Mouse (Mus musculus) bone marrow, adult 2 months (tissue): ENCODE measurements around the gene Btd. TPM values are rescaled to one million over a fixed set of nuclear protein-coding genes. Genes with fewer than 3 reads are reported as not detected.

Experiments
- H3K27ac ChIP-seq: fragments of 200-500 bp; 2 replicates; pipeline ENCODE4 v1.5.1; 2012; ENCODE audit warnings: low read depth, mild to moderate bottlenecking, control low read depth, inconsistent platforms, low read length; ENCODE audit not compliant: control insufficient read depth, poor library complexity, insufficient read depth
- H3K4me1 ChIP-seq: fragments of 200-500 bp; 2 replicates; pipeline ENCODE4 v1.6.1; 2011; ENCODE audit warnings: low read length; ENCODE audit not compliant: control insufficient read depth, insufficient read depth
- H3K4me3 ChIP-seq: fragments of 200-500 bp; replicated peaks from 2 replicates; pipeline ENCODE3; 2011; ENCODE audit warnings: mild to moderate bottlenecking, low read depth, low read length, control low read depth; ENCODE audit not compliant: control insufficient read depth
- CTCF ChIP-seq: fragments of 200-500 bp; IDR thresholded peaks from 2 replicates; pipeline ENCODE4 v1.5.1; 2011; ENCODE audit warnings: low read length, control low read depth; ENCODE audit not compliant: control insufficient read depth, insufficient read depth
- POLR2A ChIP-seq: fragments of 200-500 bp; IDR thresholded peaks from 2 replicates; pipeline ENCODE4 v1.6.1; 2011; ENCODE audit warnings: low read depth, mild to moderate bottlenecking, control low read depth, low read length, borderline replicate concordance; ENCODE audit not compliant: control insufficient read depth
- WGBS: fragments of 180-500 bp; shearing (Covaris S2); methylation state at CpG from one replicate; pipeline ENCODE4 v1.1.7; 2018; 5-methylcytosine and 5-hydroxymethylcytosine counted together
- polyA plus RNA-seq: library from polyadenylated mRNA; stranded (reverse); fragments of >200 nt; gene quantifications from 2 replicates; pipeline ENCODE4 v1.2.4, GENCODE M21; 2011; ENCODE audit warnings: low replicate concordance; ENCODE audit not compliant: missing spikeins, insufficient read depth, insufficient read length

The Btd gene
- polyA plus RNA-seq, 1 experiment, result 2.5 TPM

GRCm38 (mm10) chr14:31671635-31672320 lies 30.9 kb downstream of the Btd start:
- 44% methylated on average over 10 of the region's 10 CpGs for WGBS
- no peak for TF ChIP-seq POLR2A
- no peak for TF ChIP-seq CTCF
- Histone ChIP-seq H3K27ac (peak overlapping the region; percentile 70), H3K4me3 (no peak overlapping the region), H3K4me1 (peaks cover 14% of the 10 kb centered on the region)

GRCm38 (mm10) chr14:31680656-31681055 lies 39.8 kb downstream of the Btd start:
- 48% methylated on average over 3 of the region's 3 CpGs for WGBS
- peaks cover 12% of the 10 kb centered on the region for H3K4me1 ChIP-seq
- peak overlapping the region; percentile 51; the same call in 1 of the 2 replicates for H3K27ac ChIP-seq
- H3K4me3 ChIP-seq, result no peak overlapping the region
- TF ChIP-seq CTCF (no peak), POLR2A (no peak)

- no peak overlapping the region for H3K4me3 ChIP-seq
- 80% methylated on average over 9 of the region's 9 CpGs for WGBS
- H3K27ac ChIP-seq, result no peak overlapping the region
- no peak for TF ChIP-seq CTCF
- TF ChIP-seq POLR2A, result no peak
- H3K4me1 ChIP-seq, result peaks cover 14% of the 10 kb centered on the region
These were observed 40.5 kb downstream of the Btd start for GRCm38 (mm10) chr14:31681291-31681690.

GRCm38 (mm10) chr14:31681931-31682555 lies 41.2 kb downstream of the Btd start:
- 50% methylated on average over 5 of the region's 5 CpGs for WGBS
- TF ChIP-seq POLR2A (no peak), CTCF (no peak)
- Histone ChIP-seq H3K4me3 (no peak overlapping the region), H3K4me1 (peaks cover 17% of the 10 kb centered on the region), H3K27ac (no peak overlapping the region)

- TF ChIP-seq CTCF (no peak), POLR2A (no peak)
- Histone ChIP-seq H3K4me1 (peaks cover 17% of the 10 kb centered on the region), H3K27ac (peak overlapping the region; percentile 83), H3K4me3 (no peak overlapping the region)
- WGBS, result 41% methylated on average over 2 of the region's 2 CpGs
These were observed 42.8 kb downstream of the Btd start for GRCm38 (mm10) chr14:31683610-31684009.

- WGBS, result 4% methylated on average over 7 of the region's 7 CpGs
- Histone ChIP-seq H3K27ac (peak overlapping the region; percentile 83), H3K4me3 (no peak overlapping the region), H3K4me1 (peaks cover 17% of the 10 kb centered on the region)
- TF ChIP-seq POLR2A, result no peak
- no peak for TF ChIP-seq CTCF
These were observed 43.7 kb downstream of the Btd start for GRCm38 (mm10) chr14:31684343-31685040.

GRCm38 (mm10) chr14:31685680-31686079 lies 44.9 kb downstream of the Btd start:
- peak overlapping the region; percentile 79 for H3K27ac ChIP-seq
- peak overlapping the region; percentile 55 for H3K4me3 ChIP-seq
- TF ChIP-seq CTCF (no peak), POLR2A (no peak)
- WGBS, result under 1% methylated on average over 10 of the region's 10 CpGs
- H3K4me1 ChIP-seq, result peaks cover 16% of the 10 kb centered on the region

GRCm38 (mm10) chr14:31686231-31686630 lies 45.4 kb downstream of the Btd start:
- Histone ChIP-seq H3K4me1 (peaks cover 15% of the 10 kb centered on the region), H3K4me3 (no peak overlapping the region), H3K27ac (peak overlapping the region; percentile 14; the same call in 1 of the 2 replicates)
- no peak for TF ChIP-seq POLR2A
- TF ChIP-seq CTCF, result no peak
- WGBS, result 38% methylated on average over 1 of the region's 1 CpGs
